Mouse (Mus musculus) kidney, postnatal 25 days (tissue): ENCODE measurements around the gene H2-Oa.
A peak's percentile ranks its signal among the peaks of the same experiment; 100 is the strongest.

ENCODE experiments used
- DNase-seq, 2 experiments: peaks; one replicate each; pipeline ENCODE4 v3.0.0; 2021; ENCODE audit warnings: mixed read lengths in 2 of 2

Gene H2-Oa

DNA sequence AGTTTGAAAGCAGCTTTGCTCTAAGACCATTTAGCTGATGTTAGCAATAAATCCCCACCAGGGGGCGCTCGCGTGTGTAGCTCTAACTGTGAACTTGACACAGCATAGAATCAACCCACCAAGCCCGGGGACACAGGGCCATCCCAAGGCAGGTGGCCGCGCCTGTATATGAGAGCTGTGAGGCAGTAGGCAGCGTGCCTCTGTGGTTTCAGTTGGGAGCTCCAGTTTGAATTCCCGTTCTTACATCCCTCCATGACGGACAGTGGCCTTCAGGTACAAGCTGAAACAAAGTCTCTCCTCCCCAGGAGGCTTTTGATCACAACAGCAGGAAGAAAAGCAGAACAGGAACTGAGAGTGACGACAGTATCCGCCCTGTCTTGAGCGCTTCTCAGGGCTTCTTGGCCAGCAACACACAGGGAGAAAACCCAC lies 9.5 kb downstream of the H2-Oa start:
- DNase-seq: peak; percentile 93 to 99

- DNase-seq: no peak
Observed at GRCm38 (mm10) chr17:34102831-34103230, 10.7 kb downstream of the H2-Oa start.

- no peak for DNase-seq
Observed at GRCm38 (mm10) chr17:34104804-34105203, 12.7 kb downstream of the H2-Oa start.

DNA sequence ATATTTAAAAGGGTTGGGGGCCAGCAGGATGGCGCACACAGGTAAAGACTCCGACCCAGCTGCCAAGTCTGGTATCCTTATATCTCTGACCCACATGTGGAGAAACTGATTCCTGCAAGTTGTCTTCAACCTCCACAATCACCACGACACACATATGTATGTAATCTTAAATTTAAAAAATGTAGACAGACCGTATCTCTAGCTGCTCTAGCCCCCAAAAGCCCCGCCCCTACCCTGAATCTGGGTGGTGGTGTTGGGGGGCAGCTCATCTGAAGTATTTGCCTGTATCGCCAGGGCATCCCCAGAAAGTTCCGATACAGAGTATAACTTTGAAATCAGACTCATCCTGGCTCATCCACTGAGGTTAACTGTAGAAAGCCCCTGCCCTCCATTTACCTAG lies 14.4 kb downstream of the H2-Oa start:
- DNase-seq: no peak

GRCm38 (mm10) chr17:34107109-34107867 lies 15.1 kb downstream of the H2-Oa start:
- DNase-seq: no peak

DNA sequence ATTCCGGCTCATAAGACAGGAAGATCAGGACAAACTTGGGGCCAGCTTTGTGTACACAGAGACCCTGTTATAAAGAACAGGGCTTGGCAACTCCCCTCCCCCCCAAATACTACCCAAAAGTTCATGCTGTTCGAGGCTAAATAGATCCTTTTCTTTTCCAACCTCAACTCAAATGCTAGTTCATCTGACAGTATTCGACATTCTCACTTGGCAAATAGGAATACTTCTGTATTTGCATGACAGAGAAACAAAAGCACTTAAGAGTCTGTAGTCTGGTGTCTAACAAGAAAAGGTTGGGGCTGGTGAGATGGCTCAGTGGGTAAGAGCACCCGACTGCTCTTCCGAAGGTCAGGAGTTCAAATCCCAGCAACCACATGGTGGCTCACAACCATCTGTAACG lies 16.3 kb downstream of the H2-Oa start:
- DNase-seq: no peak

- peak in 1 of 2 experiments; percentile 39 for DNase-seq
Observed at GRCm38 (mm10) chr17:34109038-34109805, 17.1 kb downstream of the H2-Oa start.

DNA sequence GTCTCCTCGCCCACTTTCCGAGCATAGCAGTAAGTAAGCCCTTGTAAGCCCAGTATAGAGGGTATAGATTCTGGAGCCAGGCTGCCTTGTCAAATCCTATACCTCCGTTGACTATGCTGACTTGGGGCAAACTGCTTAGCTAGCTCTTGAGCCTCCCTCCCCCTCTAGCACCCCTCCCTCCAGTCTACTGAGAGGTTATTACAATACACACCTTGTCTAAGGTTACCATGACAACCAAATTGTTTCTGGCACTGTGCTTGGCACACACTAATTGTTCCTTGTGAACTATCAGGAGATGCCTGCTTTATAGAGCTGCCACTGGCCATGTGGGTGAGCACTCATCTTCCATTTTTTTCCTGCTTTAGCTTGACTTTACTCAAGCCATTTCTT lies 17.7 kb downstream of the H2-Oa start:
- DNase-seq: no peak

DNA sequence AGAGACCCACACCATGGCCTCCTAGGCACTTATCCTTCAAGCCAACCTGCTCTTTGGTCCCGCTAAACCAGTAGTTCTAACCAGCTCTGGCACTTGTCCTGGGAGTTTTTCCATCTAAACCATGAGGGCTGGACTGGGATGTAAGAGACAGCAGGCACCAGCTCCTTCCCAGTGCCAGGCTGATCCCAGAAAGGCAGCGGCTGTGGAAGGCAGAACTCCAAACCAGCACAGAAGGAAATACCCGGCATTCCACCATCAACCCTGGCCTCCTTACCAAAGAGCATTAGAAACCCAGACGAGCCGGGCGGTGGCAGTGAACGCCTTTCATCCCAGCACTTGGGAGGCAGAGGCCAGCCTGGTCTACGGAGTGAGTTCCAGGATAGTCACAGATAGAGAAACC lies 18.2 kb downstream of the H2-Oa start:
- no peak for DNase-seq

GRCm38 (mm10) chr17:34114114-34114513 lies 22.0 kb downstream of the H2-Oa start:
- no peak for DNase-seq

GRCm38 (mm10) chr17:34116736-34117370 lies 24.7 kb downstream of the H2-Oa start:
- no peak for DNase-seq

DNA sequence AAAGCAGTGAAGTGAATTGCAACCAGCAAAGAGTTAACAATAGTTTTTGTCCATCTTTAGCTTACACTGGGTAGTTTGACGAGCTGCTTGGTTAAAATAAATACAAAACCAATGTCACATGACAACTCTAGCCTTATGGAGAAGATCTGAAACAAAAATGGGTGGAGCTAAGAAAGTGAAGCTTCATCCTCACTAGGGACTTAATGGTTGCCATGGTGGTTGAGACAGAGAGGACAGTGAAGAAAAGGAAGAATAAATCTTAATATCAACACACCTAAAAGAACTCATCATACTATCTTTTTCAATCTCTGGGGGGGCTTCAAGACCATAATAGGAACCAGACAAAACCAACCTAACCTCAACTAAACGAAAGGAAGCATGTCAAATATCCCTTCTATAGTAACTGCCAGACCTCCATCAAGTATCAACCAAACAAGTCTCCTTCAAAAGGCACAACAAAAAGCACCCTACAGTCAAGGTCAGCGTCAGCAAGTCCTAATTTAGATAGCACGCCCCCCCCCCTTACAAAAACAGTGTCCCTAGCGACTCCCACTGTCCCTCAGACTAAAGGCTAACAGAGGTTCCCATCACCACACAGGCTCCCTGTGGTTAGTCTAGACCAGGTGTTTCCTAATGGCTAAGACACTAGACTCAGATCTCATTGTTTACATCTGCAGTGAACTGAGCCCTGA lies 25.4 kb downstream of the H2-Oa start:
- DNase-seq: no peak

- DNase-seq: peak; percentile 37 to 66
Observed at GRCm38 (mm10) chr17:34118113-34118872, 26.2 kb downstream of the H2-Oa start.

- no peak for DNase-seq
Observed at GRCm38 (mm10) chr17:34118873-34119248, 26.7 kb downstream of the H2-Oa start.

DNA sequence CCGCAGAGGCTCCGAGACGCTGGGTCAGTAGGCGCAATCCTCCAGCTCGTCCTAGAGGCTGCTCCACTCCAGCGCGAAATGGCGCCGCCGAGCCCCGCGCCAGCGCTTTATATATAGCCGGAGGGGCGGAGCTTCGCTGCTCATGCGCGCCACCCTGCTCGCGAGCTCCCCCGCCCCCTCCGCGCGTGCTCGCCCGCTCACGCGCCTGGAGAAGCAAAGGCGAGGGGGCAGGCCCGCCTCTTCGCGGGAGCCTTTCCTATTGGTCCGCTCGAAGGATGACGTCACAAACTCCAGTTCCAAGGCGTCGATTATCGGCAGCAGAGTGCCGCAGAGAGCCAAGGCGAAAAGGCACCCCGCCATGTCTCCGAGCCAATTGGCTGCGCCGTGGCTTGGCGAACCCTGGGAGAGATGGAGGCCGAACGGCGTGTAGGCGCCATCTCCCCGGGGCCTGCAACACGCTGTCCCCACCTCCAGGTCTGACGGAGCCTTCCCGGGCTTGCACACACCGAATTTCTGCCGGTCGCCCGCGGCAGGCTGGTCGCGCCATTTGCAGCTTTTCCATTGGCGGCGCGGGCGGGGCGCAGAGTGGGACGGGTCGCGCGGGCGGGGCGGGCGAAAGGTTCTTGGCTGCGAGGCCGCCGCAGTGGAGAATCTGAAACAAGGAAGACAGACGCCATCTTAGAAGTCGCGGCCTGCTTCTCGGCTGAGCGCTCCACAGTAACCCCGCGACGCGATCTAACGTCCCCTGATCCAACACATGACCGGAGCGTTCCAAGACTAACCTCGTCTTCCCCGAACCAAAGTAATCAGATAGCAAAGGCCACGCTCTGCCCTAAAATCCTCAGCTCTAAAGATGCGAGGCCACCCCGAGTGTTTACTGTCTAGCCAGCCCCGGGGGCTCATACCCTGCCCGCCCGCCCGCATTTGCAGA lies 27.4 kb downstream of the H2-Oa start, which contains the start of gene H2-DMa:
Gene H2-DMa, plus strand, starts transcription at position 293 of the 931 bp plus-strand sequence.
- peak; percentile 98 to 99 for DNase-seq

- DNase-seq: peak; percentile 93 to 96
Observed at GRCm38 (mm10) chr17:34120180-34120723, 28.1 kb downstream of the H2-Oa start.

DNA sequence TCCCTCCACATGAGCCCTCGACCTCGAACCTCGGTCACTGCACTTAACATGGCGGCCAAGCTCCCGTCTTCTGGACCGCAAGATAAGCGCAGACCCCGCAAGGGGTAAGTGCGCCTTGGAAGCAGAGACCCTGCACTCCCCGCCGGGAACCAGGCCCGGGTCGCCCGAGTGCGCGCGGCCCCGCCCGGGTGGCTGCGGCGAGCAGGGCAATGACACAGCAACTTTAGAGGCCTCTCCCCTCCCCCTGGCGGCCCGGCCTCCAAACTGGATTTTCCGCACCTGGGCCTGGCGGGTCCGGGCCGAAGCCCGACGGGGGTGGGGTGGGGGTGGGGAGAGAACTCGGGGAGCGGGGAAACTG lies 28.7 kb downstream of the H2-Oa start:
- DNase-seq: peak; percentile 90 to 96

DNA sequence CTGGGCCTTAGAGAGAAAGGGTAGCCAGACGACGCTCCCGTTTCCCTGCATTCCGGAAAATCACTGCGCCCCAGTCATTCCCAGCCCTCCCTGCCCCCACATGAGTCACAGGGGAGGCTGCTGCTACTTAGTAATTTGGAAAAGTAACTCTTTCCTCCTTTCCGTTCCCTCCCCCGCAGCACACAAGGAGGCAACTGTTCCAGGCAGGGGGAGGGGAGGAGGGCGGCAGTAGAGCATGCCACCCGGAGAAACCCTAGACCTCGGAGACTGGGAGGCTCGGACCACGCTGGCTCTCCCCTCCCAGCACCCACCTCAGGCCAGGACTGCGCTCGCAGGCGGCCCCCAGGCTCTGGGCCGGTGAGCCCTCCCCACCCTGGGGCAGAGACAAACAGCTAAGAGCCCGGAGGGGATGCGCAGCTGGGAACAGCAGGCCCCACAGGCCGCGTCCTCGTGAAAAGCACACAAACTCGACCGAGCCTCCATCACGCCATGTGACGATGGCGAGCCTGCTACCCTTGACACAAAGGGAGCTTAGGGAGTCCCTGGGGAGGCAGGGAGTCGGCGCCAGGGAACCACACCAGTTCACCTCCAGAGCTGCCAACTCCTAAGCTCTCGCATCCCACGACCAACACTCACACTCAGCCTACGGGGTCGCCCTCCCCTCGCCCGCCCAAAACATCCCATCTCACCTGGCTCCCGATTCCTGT lies 29.2 kb downstream of the H2-Oa start:
- DNase-seq: peak; percentile 89 to 95

- peak; percentile 82 to 92 for DNase-seq
Observed at GRCm38 (mm10) chr17:34121879-34122187, 29.7 kb downstream of the H2-Oa start.
